Mouse (Mus musculus) megakaryocyte, embryonic 14.5 days (primary cell): ENCODE measurements around the gene Zcchc9. TPM values are rescaled to one million over a fixed set of nuclear protein-coding genes. Genes with fewer than 3 reads are reported as not detected.

Source experiments
- H3K27me3 ChIP-seq: replicated peaks from 2 replicates; pipeline ENCODE3; 2012; ENCODE audit warnings: inconsistent platforms
- H3K36me3 ChIP-seq: replicated peaks from 2 replicates; pipeline ENCODE3; 2012; ENCODE audit warnings: low read length, inconsistent platforms, mixed read lengths
- H3K4me1 ChIP-seq: 2 replicates; pipeline ENCODE4 v1.6.1; 2012; ENCODE audit warnings: inconsistent platforms
- H3K4me3 ChIP-seq: replicated peaks from 2 replicates; pipeline ENCODE3; 2012; ENCODE audit warnings: moderate library complexity, mild to moderate bottlenecking, inconsistent platforms
- H3K9me3 ChIP-seq: 2 replicates; pipeline ENCODE4 v1.6.1; 2012; ENCODE audit warnings: inconsistent platforms
- FLI1 ChIP-seq: IDR thresholded peaks from 2 replicates; pipeline ENCODE4 v1.6.1; 2012; ENCODE audit warnings: low read length, inconsistent platforms, mixed read lengths
- GATA1 ChIP-seq: IDR thresholded peaks from 3 replicates; pipeline ENCODE4 v1.6.1; 2012; ENCODE audit warnings: mixed read lengths, low read length, inconsistent platforms, borderline replicate concordance
- polyA plus RNA-seq: library from polyadenylated mRNA; stranded (reverse); fragments of >175 nt; gene quantifications from 2 replicates; pipeline ENCODE4 v1.2.3, GENCODE M21; 2012; ENCODE audit warnings: low replicate concordance; ENCODE audit not compliant: insufficient read depth

The Zcchc9 gene
- polyA plus RNA-seq, 1 experiment: 1.4 TPM

- Histone ChIP-seq H3K9me3 (no peaks in the 10 kb centered on the region), H3K27me3 (no peaks in the 10 kb centered on the region), H3K4me3 (no peak overlapping the region), H3K36me3 (peaks cover 74% of the 10 kb centered on the region), H3K4me1 (peaks cover 30% of the 10 kb centered on the region)
- TF ChIP-seq GATA1 (no peak), FLI1 (no peak)
These were observed 5.8 kb downstream of the Zcchc9 start for GRCm38 (mm10) chr13:91801726-91802125.

GRCm38 (mm10) chr13:91797442-91797841 lies 10.1 kb downstream of the Zcchc9 start:
- H3K9me3 ChIP-seq: 0 out of 2 replicates have a peak, but pooled peaks cover 2% of the 10 kb centered on the region
- H3K4me3 ChIP-seq: no peak overlapping the region
- no peak for TF ChIP-seq FLI1
- no peak for TF ChIP-seq GATA1
- no peaks in the 10 kb centered on the region for H3K27me3 ChIP-seq
- peaks cover 86% of the 10 kb centered on the region for H3K36me3 ChIP-seq
- peaks cover 19% of the 10 kb centered on the region for H3K4me1 ChIP-seq

- Histone ChIP-seq H3K27me3 (no peaks in the 10 kb centered on the region), H3K4me3 (no peak overlapping the region), H3K4me1 (peaks cover 22% of the 10 kb centered on the region), H3K9me3 (0 out of 2 replicates have a peak, but pooled peaks cover 2% of the 10 kb centered on the region), H3K36me3 (peaks cover 85% of the 10 kb centered on the region)
- TF ChIP-seq FLI1 (no peak), GATA1 (no peak)
These were observed 10.6 kb downstream of the Zcchc9 start for GRCm38 (mm10) chr13:91796916-91797315.

- no peak overlapping the region for H3K4me3 ChIP-seq
- 0 out of 2 replicates have a peak, but pooled peaks cover 2% of the 10 kb centered on the region for H3K9me3 ChIP-seq
- peaks cover 76% of the 10 kb centered on the region for H3K36me3 ChIP-seq
- peaks cover 14% of the 10 kb centered on the region for H3K4me1 ChIP-seq
- no peaks in the 10 kb centered on the region for H3K27me3 ChIP-seq
- TF ChIP-seq FLI1 (no peak), GATA1 (no peak)
These were observed 11.5 kb downstream of the Zcchc9 start for GRCm38 (mm10) chr13:91796003-91796402.

- H3K9me3 ChIP-seq: 0 out of 2 replicates have a peak, but pooled peaks cover 2% of the 10 kb centered on the region
- peaks cover 14% of the 10 kb centered on the region for H3K4me1 ChIP-seq
- TF ChIP-seq GATA1 (no peak), FLI1 (no peak)
- H3K27me3 ChIP-seq: no peaks in the 10 kb centered on the region
- H3K4me3 ChIP-seq: no peak overlapping the region
- peaks cover 72% of the 10 kb centered on the region for H3K36me3 ChIP-seq
These were observed 11.9 kb downstream of the Zcchc9 start for GRCm38 (mm10) chr13:91795593-91795992.

GRCm38 (mm10) chr13:91794926-91795436 lies 12.5 kb downstream of the Zcchc9 start:
- Histone ChIP-seq H3K9me3 (0 out of 2 replicates have a peak, but pooled peaks cover 2% of the 10 kb centered on the region), H3K27me3 (no peaks in the 10 kb centered on the region), H3K36me3 (peaks cover 66% of the 10 kb centered on the region), H3K4me3 (no peak overlapping the region), H3K4me1 (peaks cover 14% of the 10 kb centered on the region)
- no peak for TF ChIP-seq FLI1
- TF ChIP-seq GATA1: no peak

- no peak for TF ChIP-seq FLI1
- TF ChIP-seq GATA1: no peak
- peaks cover 7% of the 10 kb centered on the region for H3K4me1 ChIP-seq
- H3K4me3 ChIP-seq: peak overlapping the region; percentile 14
- H3K36me3 ChIP-seq: peaks cover 37% of the 10 kb centered on the region
- H3K9me3 ChIP-seq: 0 out of 2 replicates have a peak, but pooled peaks cover 2% of the 10 kb centered on the region
- peaks cover 5% of the 10 kb centered on the region for H3K27me3 ChIP-seq
These were observed 15.5 kb downstream of the Zcchc9 start for GRCm38 (mm10) chr13:91792035-91792434.

- Histone ChIP-seq H3K4me3 (no peak overlapping the region), H3K4me1 (peaks cover 4% of the 10 kb centered on the region; the same call in 1 of the 2 replicates), H3K27me3 (no peaks in the 10 kb centered on the region), H3K36me3 (no peaks in the 10 kb centered on the region), H3K9me3 (peaks cover 4% of the 10 kb centered on the region; the same call in 1 of the 2 replicates)
- TF ChIP-seq GATA1 (no peak), FLI1 (no peak)
These were observed 27.6 kb downstream of the Zcchc9 start for GRCm38 (mm10) chr13:91779892-91780291.

- Histone ChIP-seq H3K27me3 (no peaks in the 10 kb centered on the region), H3K4me1 (peaks cover 4% of the 10 kb centered on the region; the same call in 1 of the 2 replicates), H3K36me3 (no peaks in the 10 kb centered on the region), H3K4me3 (no peak overlapping the region), H3K9me3 (peaks cover 6% of the 10 kb centered on the region; the same call in 1 of the 2 replicates)
- no peak; the same call in 2 of the 3 replicates for TF ChIP-seq GATA1
- no peak for TF ChIP-seq FLI1
These were observed 29.4 kb downstream of the Zcchc9 start for GRCm38 (mm10) chr13:91778092-91778491.

- Histone ChIP-seq H3K9me3 (0 out of 2 replicates have a peak, but pooled peaks cover 2% of the 10 kb centered on the region), H3K36me3 (no peaks in the 10 kb centered on the region), H3K4me1 (peaks cover 3% of the 10 kb centered on the region; the same call in 1 of the 2 replicates), H3K27me3 (no peaks in the 10 kb centered on the region), H3K4me3 (peak overlapping the region; percentile 31)
- TF ChIP-seq GATA1: no peak
- TF ChIP-seq FLI1: no peak
These were observed 38.5 kb downstream of the Zcchc9 start for GRCm38 (mm10) chr13:91768683-91769651.
